Mouse (Mus musculus) liver, embryonic 11.5 days (tissue): ENCODE results near the gene Acrv1. TPM values are rescaled to one million over a fixed set of nuclear protein-coding genes. Genes with fewer than 3 reads are reported as not detected.

ENCODE experiments used
- ATAC-seq: fragments of 200-750 bp; cut with Nextera tagmentation; replicated peaks from 2 replicates; pipeline ENCODE4 v1.8.0; 2017; ENCODE audit warnings: moderate number of reproducible peaks, mild to moderate bottlenecking, moderate TSS enrichment, moderate library complexity; ENCODE audit not compliant: low FRiP score
- DNase-seq: peaks from one replicate; pipeline ENCODE4 v3.0.0-alpha.2; 2017; ENCODE audit warnings: low spot score
- H3K27ac ChIP-seq: fragments of 300-500 bp; sonication (generic); 2 replicates; pipeline ENCODE4 v1.5.1; 2014; ENCODE audit warnings: mild to moderate bottlenecking, low read depth, low read length, control low read depth
- H3K27me3 ChIP-seq: fragments of 300-500 bp; sonication (generic); replicated peaks from 2 replicates; pipeline ENCODE4 v1.6.1; 2014; ENCODE audit warnings: low read length, mixed read lengths; ENCODE audit not compliant: control insufficient read depth, insufficient read depth
- H3K36me3 ChIP-seq: fragments of 300-500 bp; sonication (generic); 2 replicates; pipeline ENCODE4 v1.6.1; 2014; ENCODE audit warnings: mild to moderate bottlenecking, low read length, moderate library complexity, mixed read lengths; ENCODE audit not compliant: control insufficient read depth, insufficient read depth
- H3K4me1 ChIP-seq: fragments of 300-500 bp; sonication (generic); replicated peaks from 2 replicates; pipeline ENCODE4 v1.6.1; 2014; ENCODE audit warnings: low read length, mixed read lengths; ENCODE audit not compliant: control insufficient read depth, insufficient read depth
- H3K4me2 ChIP-seq: fragments of 300-500 bp; sonication (generic); 2 replicates; pipeline ENCODE4 v1.6.1; 2014; ENCODE audit warnings: mild to moderate bottlenecking, control low read depth, moderate library complexity
- H3K4me3 ChIP-seq: fragments of 300-500 bp; sonication (generic); 2 replicates; pipeline ENCODE4 v1.5.1; 2014; ENCODE audit warnings: low read depth, low read length, control low read depth
- H3K9ac ChIP-seq: fragments of 300-500 bp; sonication (generic); 2 replicates; pipeline ENCODE4 v1.6.1; 2014; ENCODE audit warnings: low read depth, low read length, control low read depth
- H3K9me3 ChIP-seq: fragments of 300-500 bp; sonication (generic); 2 replicates; pipeline ENCODE4 v1.6.1; 2016; ENCODE audit warnings: low read length, inconsistent platforms, mixed read lengths; ENCODE audit not compliant: control insufficient read depth
- WGBS: fragments of 180-500 bp; shearing (Covaris S2); extraction: QIAGEN DNeasy Blood & Tissue Kit; methylation state at CpG from one replicate; pipeline ENCODE4 v1.1.7; 2014; 5-methylcytosine and 5-hydroxymethylcytosine counted together
- polyA plus RNA-seq: library from polyadenylated mRNA; unstranded; fragments of >200 nt; fragmentation: Nextera tagmentation; extraction: Ambion mirVana; gene quantifications from 2 replicates; pipeline ENCODE4 v1.2.1, GENCODE M21; 2014

Gene Acrv1
- polyA plus RNA-seq, 1 experiment from 2014 or later, result not detected

DNA sequence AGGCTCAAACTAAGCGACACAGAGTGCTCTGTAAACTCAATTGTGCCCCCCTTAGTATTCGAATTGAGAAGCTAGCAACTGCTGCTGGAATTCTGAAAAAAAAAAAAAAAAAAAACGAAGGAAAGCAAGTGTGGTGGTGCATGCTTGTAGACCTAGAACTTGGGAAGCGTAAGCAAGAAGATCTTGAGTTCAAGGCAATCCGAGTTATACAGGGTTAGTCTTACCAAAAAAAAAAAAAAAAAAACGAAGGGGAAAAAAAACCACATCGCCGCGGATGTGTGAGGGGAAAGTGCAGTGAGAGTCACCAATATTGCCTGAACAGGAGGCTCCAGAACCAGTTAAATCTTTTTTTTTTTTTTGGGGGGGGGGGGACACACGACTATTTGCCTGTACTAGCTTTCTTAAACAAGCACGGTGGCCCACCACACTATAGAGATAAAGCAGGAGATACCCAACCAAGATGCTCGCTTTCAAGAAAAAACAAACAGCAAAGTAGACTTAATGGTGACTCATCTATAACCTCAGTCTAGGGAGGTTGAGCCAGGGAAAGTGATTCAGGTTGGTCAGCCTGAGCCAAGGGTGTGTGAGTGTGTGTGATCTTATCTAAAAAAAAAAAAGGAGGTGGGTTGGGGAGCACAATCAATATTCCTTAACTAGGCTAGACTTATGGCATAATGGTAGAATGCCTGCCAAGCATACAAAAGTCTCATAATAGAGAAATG lies 34.2 kb downstream of the Acrv1 start, which contains the start of gene Chek1:
Gene Chek1, minus strand, starts transcription at position 32 of the 722 bp plus-strand sequence.
- peak within 1 kb of the TSS; percentile 96 for H3K9ac ChIP-seq
- peaks cover 2% of the 10 kb centered on the region; the same call in 1 of the 2 replicates for H3K4me1 ChIP-seq
- peak within 1 kb of the TSS; percentile 78 for H3K4me2 ChIP-seq
- H3K9me3 ChIP-seq, result no peaks in the 10 kb centered on the region
- peak within 1 kb of the TSS; percentile 97 for H3K27ac ChIP-seq
- DNase-seq, result no peak
- peak within 1 kb of the TSS; percentile 76 for H3K4me3 ChIP-seq
- peaks cover 7% of the 10 kb centered on the region for H3K36me3 ChIP-seq
- 2% methylated on average over 12 of the region's 12 CpGs for WGBS
- ATAC-seq, result 0 out of 2 replicates have a peak, but pooled peaks have one; percentile 10
- no peaks in the 10 kb centered on the region for H3K27me3 ChIP-seq

Other genes starting within 250 kb of the Acrv1 start
- gene Gm9513, start 217.6 kb upstream of the Acrv1 start, polyA plus RNA-seq, result not detected in 2 replicates
- gene Gm5615, start 151.3 kb upstream of the Acrv1 start, polyA plus RNA-seq, result not detected in 2 replicates
- not detected in 2 replicates for gene Gm17689, start 110.6 kb upstream of the Acrv1 start, polyA plus RNA-seq
- not detected in 2 replicates for gene A630095E13Rik, start 49.8 kb upstream of the Acrv1 start, polyA plus RNA-seq
- 50.7 and 52.3 TPM in 2 replicates for gene Chek1, start 33.8 kb downstream of the Acrv1 start, polyA plus RNA-seq
- 296 and 315 TPM in 2 replicates for gene Stt3a, start 74.5 kb downstream of the Acrv1 start, polyA plus RNA-seq
- gene Ei24, start 104.2 kb downstream of the Acrv1 start, polyA plus RNA-seq, result 39.4 and 45.0 TPM in 2 replicates
- gene Fez1, start 128.6 kb downstream of the Acrv1 start, polyA plus RNA-seq, result 2.7 and 3.2 TPM in 2 replicates